Mouse (Mus musculus) megakaryocyte, embryonic 14.5 days (primary cell): Measurements from ENCODE around the gene Ada.

ENCODE experiments used
- FLI1 ChIP-seq: IDR thresholded peaks from 2 replicates; pipeline ENCODE4 v1.6.1; 2012; ENCODE audit warnings: low read length, inconsistent platforms, mixed read lengths
- GATA1 ChIP-seq: IDR thresholded peaks from 3 replicates; pipeline ENCODE4 v1.6.1; 2012; ENCODE audit warnings: mixed read lengths, low read length, inconsistent platforms, borderline replicate concordance

DNA sequence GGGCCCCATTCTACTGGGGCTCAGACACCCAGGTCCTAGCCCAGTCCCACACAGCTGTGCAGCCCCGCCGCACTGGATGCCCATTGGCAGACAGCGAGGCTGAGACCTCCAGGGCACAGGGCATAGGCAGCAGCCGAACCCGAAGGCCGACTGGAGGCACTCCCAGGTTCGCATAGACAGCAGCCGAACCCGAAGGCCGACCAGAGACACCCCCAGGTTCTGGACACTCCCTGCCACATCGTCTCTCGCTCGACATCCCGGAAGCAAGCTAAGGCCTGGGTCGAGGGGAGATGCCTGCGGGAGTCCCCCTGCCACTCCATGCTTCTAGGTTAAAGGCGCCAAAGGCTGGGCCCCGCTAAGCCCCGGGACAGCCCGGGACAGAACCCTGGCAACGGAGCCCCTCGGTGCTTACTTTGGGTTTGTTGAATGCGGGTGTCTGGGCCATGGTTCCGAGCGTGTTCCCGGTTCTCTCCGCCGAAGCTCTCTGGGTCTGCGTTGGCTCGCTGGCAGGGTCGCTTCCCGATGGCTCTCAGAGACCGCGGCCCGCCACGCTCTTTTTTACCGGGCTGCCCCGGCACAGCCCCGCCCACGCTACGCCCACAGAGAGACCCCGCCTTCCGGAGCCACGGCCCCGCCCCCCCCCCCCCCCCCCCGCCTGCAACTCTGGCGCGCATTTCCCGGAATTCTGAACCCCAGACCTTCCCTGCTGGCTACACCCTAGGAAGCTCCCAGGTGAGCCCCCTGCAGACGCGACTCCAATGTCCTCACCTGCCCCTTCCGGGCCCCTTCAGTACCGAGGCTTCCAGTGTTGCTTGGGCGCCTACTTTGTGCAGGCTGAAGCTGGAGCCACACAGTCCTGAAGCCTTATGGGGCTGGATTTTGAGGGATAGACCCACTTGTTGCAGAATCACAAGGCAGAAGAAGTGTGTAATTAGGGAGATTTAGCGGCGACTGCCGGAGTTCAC lies at the start of gene Ada:
- TF ChIP-seq GATA1 (no peak), FLI1 (no peak)
